Mouse (Mus musculus) midbrain, embryonic 10.5 days (tissue): ENCODE results near the gene Dennd1a. TPM values are rescaled to one million over a fixed set of nuclear protein-coding genes. Genes with fewer than 3 reads are reported as not detected.
A peak's percentile ranks its signal among the peaks of the same experiment; 100 is the strongest.

Experiments
- DNase-seq: peaks from one replicate; pipeline ENCODE4 v3.0.0-alpha.2; 2017; ENCODE audit warnings: low spot score
- H3K27ac ChIP-seq: fragments of 300-500 bp; sonication (generic); replicated peaks from 2 replicates; pipeline ENCODE4 v1.5.1; 2016; ENCODE audit warnings: mild to moderate bottlenecking
- H3K27me3 ChIP-seq: fragments of 300-500 bp; sonication (generic); 2 replicates; pipeline ENCODE4 v1.6.1; 2016; ENCODE audit warnings: low read depth, mild to moderate bottlenecking; ENCODE audit not compliant: poor library complexity, severe bottlenecking
- H3K36me3 ChIP-seq: fragments of 300-500 bp; sonication (generic); 2 replicates; pipeline ENCODE4 v1.6.1; 2016; ENCODE audit warnings: mild to moderate bottlenecking, moderate library complexity
- H3K4me1 ChIP-seq: fragments of 300-500 bp; sonication (generic); 2 replicates; pipeline ENCODE4 v1.6.1; 2016
- H3K4me3 ChIP-seq: fragments of 300-500 bp; sonication (generic); 2 replicates; pipeline ENCODE4 v1.5.1; 2016; ENCODE audit warnings: mild to moderate bottlenecking, moderate library complexity
- H3K9me3 ChIP-seq: fragments of 300-500 bp; sonication (generic); replicated peaks from 2 replicates; pipeline ENCODE4 v1.6.1; 2016; ENCODE audit warnings: mild to moderate bottlenecking
- WGBS: fragments of 180-500 bp; shearing (Covaris S2); methylation state at CpG from one replicate; pipeline ENCODE4 v1.1.7; 2016; 5-methylcytosine and 5-hydroxymethylcytosine counted together
- polyA plus RNA-seq: library from polyadenylated mRNA; unstranded; fragments of >200 nt; fragmentation: Nextera tagmentation; extraction: Ambion mirVana; gene quantifications from 2 replicates; pipeline ENCODE4 v1.2.1, GENCODE M21; 2016

Dennd1a gene
- polyA plus RNA-seq, 1 experiment from 2014 or later = 10.1 TPM

GRCm38 (mm10) chr2:38220687-38221435, 66.3 kb downstream of the Dennd1a start:
- H3K36me3 ChIP-seq = no peaks in the 10 kb centered on the region
- no peak overlapping the region for H3K27ac ChIP-seq
- no peak overlapping the region for H3K4me3 ChIP-seq
- H3K27me3 ChIP-seq = peaks cover 99% of the 10 kb centered on the region
- DNase-seq = peak; percentile 43
- 4% methylated on average over 4 of the region's 4 CpGs for WGBS
- peaks cover 34% of the 10 kb centered on the region for H3K4me1 ChIP-seq
- H3K9me3 ChIP-seq = peaks cover 4% of the 10 kb centered on the region; the same call in 1 of the 2 replicates

- H3K27me3 ChIP-seq = peaks cover 96% of the 10 kb centered on the region
- no peak overlapping the region for H3K4me3 ChIP-seq
- H3K36me3 ChIP-seq = no peaks in the 10 kb centered on the region
- H3K9me3 ChIP-seq = no peaks in the 10 kb centered on the region
- WGBS = 88% methylated on average over 2 of the region's 2 CpGs
- no peak for DNase-seq
- H3K4me1 ChIP-seq = peaks cover 30% of the 10 kb centered on the region
- no peak overlapping the region for H3K27ac ChIP-seq
Observed at GRCm38 (mm10) chr2:38219666-38220065, 67.5 kb downstream of the Dennd1a start.

DNA sequence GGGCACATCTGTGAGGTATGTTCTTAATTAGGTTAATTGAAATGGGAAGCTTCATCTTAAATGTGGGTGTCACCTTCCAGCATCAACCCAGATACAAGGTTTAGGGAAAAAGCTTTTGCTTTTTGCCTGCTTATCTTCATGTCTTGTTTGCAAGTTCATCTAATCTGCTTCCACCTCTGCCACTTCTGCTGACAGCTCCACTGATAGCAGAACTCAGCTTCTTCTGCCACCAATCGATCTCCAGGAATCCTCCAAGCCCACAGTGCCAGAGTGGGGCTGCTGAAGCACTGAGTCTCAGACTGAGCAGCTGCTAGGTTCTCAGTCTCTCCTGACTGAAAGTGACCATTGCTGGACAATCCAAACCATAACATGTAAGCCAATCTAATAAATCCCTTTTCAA, 74.1 kb downstream of the Dennd1a start:
- DNase-seq = no peak
- H3K27ac ChIP-seq = no peak overlapping the region
- H3K27me3 ChIP-seq = peaks cover 93% of the 10 kb centered on the region
- H3K4me1 ChIP-seq = no peaks in the 10 kb centered on the region
- WGBS = 80% methylated on average over 1 of the region's 1 CpGs
- no peaks in the 10 kb centered on the region for H3K36me3 ChIP-seq
- H3K4me3 ChIP-seq = no peak overlapping the region
- no peaks in the 10 kb centered on the region for H3K9me3 ChIP-seq

GRCm38 (mm10) chr2:38211426-38211825, 75.8 kb downstream of the Dennd1a start:
- no peak overlapping the region for H3K4me3 ChIP-seq

DNA sequence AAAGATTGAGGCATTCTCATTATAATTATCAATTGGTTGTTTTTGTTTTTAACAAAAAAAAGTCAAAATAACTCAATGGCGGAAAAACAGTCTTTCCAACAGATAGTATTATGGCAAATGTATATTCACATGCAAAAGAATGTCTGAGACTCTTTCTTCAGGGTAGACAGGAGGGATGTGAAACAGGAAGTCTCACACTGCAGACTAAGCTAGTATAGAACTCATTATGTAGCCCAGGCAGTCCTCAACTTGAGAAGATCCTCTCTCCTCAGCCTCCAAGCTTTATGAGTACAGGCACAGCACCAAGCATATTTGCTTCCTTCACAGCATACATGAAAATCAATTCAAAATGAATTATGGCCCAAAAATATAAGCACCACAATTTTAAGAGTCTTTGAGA, 79.4 kb downstream of the Dennd1a start:
- no peaks in the 10 kb centered on the region for H3K9me3 ChIP-seq
- no peak overlapping the region for H3K27ac ChIP-seq
- DNase-seq = no peak
- WGBS = 95% methylated on average over 1 of the region's 1 CpGs
- H3K36me3 ChIP-seq = no peaks in the 10 kb centered on the region
- peaks cover 93% of the 10 kb centered on the region for H3K27me3 ChIP-seq
- no peak overlapping the region for H3K4me3 ChIP-seq
- no peaks in the 10 kb centered on the region for H3K4me1 ChIP-seq

More at GRCm38 (mm10) chr2:38211426-38211825, 75.8 kb downstream of the Dennd1a start:
- H3K27me3 ChIP-seq = peaks cover 93% of the 10 kb centered on the region
- H3K9me3 ChIP-seq = no peaks in the 10 kb centered on the region
- H3K4me1 ChIP-seq = no peaks in the 10 kb centered on the region
- H3K27ac ChIP-seq = no peak overlapping the region
- DNase-seq = no peak
- 97% methylated on average over 2 of the region's 2 CpGs for WGBS
- H3K36me3 ChIP-seq = no peaks in the 10 kb centered on the region

GRCm38 (mm10) chr2:38205281-38205680, 81.9 kb downstream of the Dennd1a start:
- no peaks in the 10 kb centered on the region for H3K9me3 ChIP-seq
- WGBS = 78% methylated on average over 5 of the region's 5 CpGs

DNA sequence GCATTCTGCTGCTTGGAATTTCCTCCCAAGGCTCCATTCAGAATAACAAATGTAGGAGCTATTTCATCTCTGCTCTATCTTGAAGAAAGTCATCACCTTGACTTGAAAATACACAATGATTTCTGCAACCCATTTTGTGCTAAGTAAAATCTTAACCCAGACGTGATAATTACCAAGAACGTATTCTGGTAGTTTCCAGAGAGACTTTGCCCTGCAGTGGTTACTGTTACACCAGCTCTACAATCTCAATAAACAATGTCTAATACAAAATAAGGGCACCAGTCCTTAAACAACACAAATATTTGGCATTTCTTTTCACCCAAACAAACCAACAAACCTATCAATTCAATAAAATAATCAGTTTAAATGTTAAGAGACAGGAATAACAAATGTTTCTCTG, 82.5 kb downstream of the Dennd1a start:
- Histone ChIP-seq H3K36me3 (no peaks in the 10 kb centered on the region), H3K4me3 (no peak overlapping the region), H3K27me3 (peaks cover 79% of the 10 kb centered on the region), H3K9me3 (no peaks in the 10 kb centered on the region), H3K4me1 (no peaks in the 10 kb centered on the region), H3K27ac (no peak overlapping the region)
- no peak for DNase-seq
- 81% methylated on average over 2 of the region's 2 CpGs for WGBS

More at GRCm38 (mm10) chr2:38205281-38205680, 81.9 kb downstream of the Dennd1a start:
- Histone ChIP-seq H3K4me3 (no peak overlapping the region), H3K27me3 (peaks cover 84% of the 10 kb centered on the region), H3K36me3 (no peaks in the 10 kb centered on the region), H3K27ac (no peak overlapping the region), H3K4me1 (no peaks in the 10 kb centered on the region)
- no peak for DNase-seq

- peaks cover 9% of the 10 kb centered on the region; the same call in 1 of the 2 replicates for H3K4me1 ChIP-seq
- no peak for DNase-seq
- peaks cover 67% of the 10 kb centered on the region for H3K27me3 ChIP-seq
- H3K27ac ChIP-seq = no peak overlapping the region
- 64% methylated on average over 1 of the region's 1 CpGs for WGBS
- H3K4me3 ChIP-seq = no peak overlapping the region
- H3K9me3 ChIP-seq = no peaks in the 10 kb centered on the region
- H3K36me3 ChIP-seq = no peaks in the 10 kb centered on the region
Observed at GRCm38 (mm10) chr2:38198072-38198471, 89.1 kb downstream of the Dennd1a start.

- DNase-seq = no peak
- Histone ChIP-seq H3K9me3 (no peaks in the 10 kb centered on the region), H3K27me3 (peaks cover 55% of the 10 kb centered on the region), H3K36me3 (no peaks in the 10 kb centered on the region), H3K4me3 (no peak overlapping the region), H3K27ac (no peak overlapping the region), H3K4me1 (peaks cover 9% of the 10 kb centered on the region; the same call in 1 of the 2 replicates)
- WGBS = 56% methylated on average over 9 of the region's 9 CpGs
Observed at GRCm38 (mm10) chr2:38196199-38197060, 90.8 kb downstream of the Dennd1a start.

- peaks cover 9% of the 10 kb centered on the region; the same call in 1 of the 2 replicates for H3K4me1 ChIP-seq
- 95% methylated on average over 1 of the region's 1 CpGs for WGBS
- H3K9me3 ChIP-seq = no peaks in the 10 kb centered on the region
- no peak overlapping the region for H3K27ac ChIP-seq
- no peak overlapping the region for H3K4me3 ChIP-seq
- peaks cover 47% of the 10 kb centered on the region for H3K27me3 ChIP-seq
- DNase-seq = no peak
- no peaks in the 10 kb centered on the region for H3K36me3 ChIP-seq
Observed at GRCm38 (mm10) chr2:38192007-38192406, 95.2 kb downstream of the Dennd1a start.

- no peaks in the 10 kb centered on the region for H3K9me3 ChIP-seq
- no peak overlapping the region for H3K27ac ChIP-seq
- H3K4me1 ChIP-seq = peaks cover 5% of the 10 kb centered on the region; the same call in 1 of the 2 replicates
- peaks cover 46% of the 10 kb centered on the region for H3K27me3 ChIP-seq
- no peak for DNase-seq
- H3K4me3 ChIP-seq = no peak overlapping the region
- H3K36me3 ChIP-seq = no peaks in the 10 kb centered on the region
Observed at GRCm38 (mm10) chr2:38191601-38192000, 95.6 kb downstream of the Dennd1a start.

DNA sequence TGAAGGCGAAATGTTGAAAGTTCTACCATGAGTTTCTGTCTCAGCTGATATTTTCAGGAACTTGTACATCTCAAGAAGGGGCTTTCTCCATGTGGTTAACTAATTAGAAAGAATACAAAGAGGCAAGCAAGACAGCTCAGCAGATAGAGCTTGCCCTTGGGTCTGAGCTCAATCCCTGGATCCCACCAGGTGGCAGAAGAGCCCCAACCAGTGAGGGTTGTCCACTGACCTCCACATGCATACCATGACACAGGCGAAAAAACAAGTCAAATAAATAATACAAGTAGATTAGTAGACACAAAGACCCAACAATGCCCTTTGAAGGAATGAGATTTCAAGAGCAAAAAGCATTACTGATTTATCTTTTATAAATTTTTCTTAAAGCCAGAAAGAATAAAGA, 100.8 kb downstream of the Dennd1a start:
- Histone ChIP-seq H3K4me3 (no peak overlapping the region), H3K27ac (no peak overlapping the region), H3K9me3 (no peaks in the 10 kb centered on the region; the same call in 1 of the 2 replicates), H3K27me3 (peaks cover 36% of the 10 kb centered on the region), H3K36me3 (no peaks in the 10 kb centered on the region), H3K4me1 (peaks cover 18% of the 10 kb centered on the region)
- 60% methylated on average over 2 of the region's 2 CpGs for WGBS
- DNase-seq = no peak

GRCm38 (mm10) chr2:38184977-38185376, 102.2 kb downstream of the Dennd1a start:
- peaks cover 18% of the 10 kb centered on the region for H3K4me1 ChIP-seq
- 85% methylated on average over 3 of the region's 3 CpGs for WGBS
- no peak overlapping the region for H3K27ac ChIP-seq
- no peaks in the 10 kb centered on the region for H3K36me3 ChIP-seq
- H3K27me3 ChIP-seq = peaks cover 36% of the 10 kb centered on the region
- DNase-seq = no peak
- H3K9me3 ChIP-seq = no peaks in the 10 kb centered on the region; the same call in 1 of the 2 replicates
- H3K4me3 ChIP-seq = no peak overlapping the region
